Comparison of ENCODE assay signal across 22 mouse cellular contexts in the genomic region with DNA sequence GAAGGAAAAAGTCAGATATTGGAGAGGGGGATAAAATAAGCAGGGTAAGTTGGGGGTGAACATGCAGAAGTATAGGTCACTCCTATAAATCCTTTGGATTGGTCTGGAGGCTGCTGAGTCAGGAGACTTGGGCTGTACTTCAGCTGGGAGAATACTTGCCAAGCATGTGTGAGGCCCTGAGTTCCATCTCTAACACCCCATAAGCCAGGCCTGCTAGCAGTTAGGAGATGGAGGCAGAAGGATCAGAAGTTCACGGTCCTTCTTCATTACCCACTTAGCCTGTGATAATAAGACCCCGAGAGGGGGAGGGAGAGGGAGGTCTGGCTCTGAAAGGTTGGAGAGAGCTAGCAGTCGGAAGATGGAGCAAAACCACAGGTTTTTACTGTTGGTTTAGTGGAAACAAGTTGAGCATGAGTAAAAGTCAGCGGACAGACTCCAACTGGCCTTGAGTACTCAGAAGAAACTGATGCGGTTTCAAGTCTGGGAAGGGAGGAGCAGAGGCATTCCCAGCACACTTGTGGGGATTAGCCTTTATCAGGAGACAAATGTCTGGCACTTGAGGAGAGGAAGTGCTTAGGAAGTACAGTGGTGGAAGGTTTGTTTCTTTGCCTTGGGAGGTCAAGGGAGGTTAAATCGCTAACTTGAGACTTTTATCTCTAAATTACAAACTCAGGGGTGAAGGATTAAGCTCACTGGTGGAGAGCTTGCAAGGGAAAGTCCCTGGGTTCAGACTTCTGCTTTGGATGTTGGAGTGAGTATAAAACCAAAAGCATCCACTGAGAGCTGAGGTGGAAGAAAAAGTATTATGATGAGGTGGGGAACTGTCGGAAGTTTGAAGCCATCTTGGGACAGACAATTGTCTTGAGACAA. TPM values are rescaled to one million over a fixed set of nuclear protein-coding genes. Genes with fewer than 3 reads are reported as not detected.
DNase-seq lines count a peak whose midpoint lies in the region; ATAC-seq and TF ChIP-seq lines count a peak whose summit lies in the region.
"Had no signal": no experiment of that assay in that cellular context is flagged by ENCODE, and none has a peak within 500 bp of the region (broad histone marks: within the 10 kb centered on the region; RNA-seq: fewer than 3 reads in every experiment).

No protein-coding gene starts in this region.

- no peak for ATAC-seq in kidney, postnatal 0 days (replicated peaks; ENCODE audit: low FRiP score, low read depth)
- peak; percentile 38; the same call in 1 of the 2 replicates for ATAC-seq in megakaryocyte-erythroid progenitor cell, adult 5-6 weeks (replicated peaks; ENCODE audit: low FRiP score, low TSS enrichment, poor library complexity, severe bottlenecking)
- no peak for ATAC-seq in cerebellum, adult (ENCODE audit: insufficient number of reproducible peaks, low FRiP score, low TSS enrichment)
- ATAC-seq: CD4-positive, CD25-positive, alpha-beta regulatory T cell, adult 4 months; forebrain, embryonic 13.5 days; midbrain, embryonic 16.5 days had no signal

- H3K4me2 ChIP-seq in kidney, postnatal 0 days (ENCODE audit: low read length): no peak overlapping the region; the same call in 1 of the 2 replicates
- H3K4me2 ChIP-seq: embryonic facial prominence, embryonic 13.5 days; forebrain, embryonic 13.5 days; heart, embryonic 13.5 days; hindbrain, embryonic 15.5 days; neural tube, embryonic 12.5 days; stomach, embryonic 15.5 days had no signal

- TF ChIP-seq CTCF in kidney, postnatal 0 days (IDR thresholded peaks at IDR 0.05; ENCODE audit: low read depth): no peak

- H3K4me3 ChIP-seq in kidney, postnatal 0 days (replicated peaks; ENCODE audit: low read depth, low read length): no peak overlapping the region
- H3K4me3 ChIP-seq: embryonic facial prominence, embryonic 13.5 days; forebrain, embryonic 13.5 days; heart, embryonic 13.5 days; hindbrain, embryonic 15.5 days; liver, embryonic 15.5 days; neural tube, embryonic 12.5 days; stomach, embryonic 15.5 days had no signal

- H3K27me3 ChIP-seq in kidney, postnatal 0 days (ENCODE audit: insufficient read depth, low read length): no peaks in the 10 kb centered on the region
- H3K27me3 ChIP-seq: liver, embryonic 15.5 days; neural tube, embryonic 12.5 days; stomach, embryonic 15.5 days had no signal

- no peaks in the 10 kb centered on the region for H3K9me3 ChIP-seq in kidney, postnatal 0 days (replicated peaks; ENCODE audit: low read length)
- H3K9me3 ChIP-seq: embryonic facial prominence, embryonic 13.5 days; forebrain, embryonic 13.5 days; heart, embryonic 13.5 days; hindbrain, embryonic 15.5 days; liver, embryonic 15.5 days; neural tube, embryonic 12.5 days; stomach, embryonic 15.5 days had no signal

- H3K27ac ChIP-seq in kidney, postnatal 0 days: no peak overlapping the region
- H3K27ac ChIP-seq: embryonic facial prominence, embryonic 13.5 days; forebrain, embryonic 13.5 days; heart, embryonic 13.5 days; hindbrain, embryonic 15.5 days; neural tube, embryonic 12.5 days; stomach, embryonic 15.5 days had no signal

- no peaks in the 10 kb centered on the region for H3K36me3 ChIP-seq in kidney, postnatal 0 days (ENCODE audit: insufficient read depth, low read length)
- H3K36me3 ChIP-seq: embryonic facial prominence, embryonic 13.5 days; heart, embryonic 13.5 days; hindbrain, embryonic 15.5 days; liver, embryonic 15.5 days; neural tube, embryonic 12.5 days; stomach, embryonic 15.5 days had no signal

- DNase-seq in kidney, postnatal 0 days (ENCODE audit: low spot score): peak; percentile 16
- no peak for DNase-seq in kidney, postnatal 36 days
- peak; percentile 1 for DNase-seq in lung, postnatal 10 days
- no peak for DNase-seq in lung, adult 18-20 months
- peak; percentile 4 for DNase-seq in embryo, embryonic 10.5 days (ENCODE audit: low spot score)
- no peak for DNase-seq in thymus, postnatal 14 days
- DNase-seq: adrenal gland, adult 2 months; cerebellum, adult 8-10 months; kidney, adult 18-20 months had no signal

- 60% methylated on average over 7 of the region's 7 CpGs for WGBS in kidney, postnatal 0 days

- no peak overlapping the region for H3K9ac ChIP-seq in kidney, postnatal 0 days (ENCODE audit: low read depth, low read length)
- H3K9ac ChIP-seq: embryonic facial prominence, embryonic 13.5 days; forebrain, embryonic 13.5 days; heart, embryonic 13.5 days; hindbrain, embryonic 15.5 days; liver, embryonic 15.5 days; neural tube, embryonic 12.5 days; stomach, embryonic 15.5 days had no signal

- H3K4me1 ChIP-seq in kidney, postnatal 0 days (replicated peaks; ENCODE audit: insufficient read depth, low read length): no peaks in the 10 kb centered on the region
- H3K4me1 ChIP-seq: embryonic facial prominence, embryonic 13.5 days; forebrain, embryonic 13.5 days; hindbrain, embryonic 15.5 days; neural tube, embryonic 12.5 days; stomach, embryonic 15.5 days had no signal

RNA-seq across cellular contexts. Expression of a gene that starts 3.9 kb away (rescaled TPM):
- 504 and 550 TPM in 2 replicates for polyA plus RNA-seq in kidney, postnatal 0 days (2015; fragmentation: Nextera tagmentation; extraction: Ambion mirVana)
- not detected in 2 replicates for total RNA-seq in megakaryocyte-erythroid progenitor cell, adult 5-6 weeks (2014; fragmentation: Nextera tagmentation)
- total RNA-seq in megakaryocyte-erythroid progenitor cell, adult 5-6 weeks (2017): not detected in 2 replicates
- total RNA-seq: gastrocnemius, adult 18-20 months had no signal
- polyA plus RNA-seq: adrenal gland, adult 2 months; CD4-positive, CD25-positive, alpha-beta regulatory T cell, adult 4 months; small intestine, adult 2 months had no signal

RNA-seq across cellular contexts. Expression of a gene that starts 16.2 kb away (rescaled TPM):
- polyA plus RNA-seq in kidney, postnatal 0 days (2015; fragmentation: Nextera tagmentation; extraction: Ambion mirVana): 18.8 and 18.9 TPM in 2 replicates
- total RNA-seq in megakaryocyte-erythroid progenitor cell, adult 5-6 weeks (2014; fragmentation: Nextera tagmentation): 14.0 and 21.3 TPM in 2 replicates
- total RNA-seq in megakaryocyte-erythroid progenitor cell, adult 5-6 weeks (2017): 11.4 and 19.9 TPM in 2 replicates

RNA-seq across cellular contexts. Expression of a gene that starts 46.6 kb away (rescaled TPM):
- polyA plus RNA-seq in kidney, postnatal 0 days (2015; fragmentation: Nextera tagmentation; extraction: Ambion mirVana): 71.0 and 79.2 TPM in 2 replicates
- total RNA-seq in megakaryocyte-erythroid progenitor cell, adult 5-6 weeks (2014; fragmentation: Nextera tagmentation): not detected in 2 replicates
- total RNA-seq in megakaryocyte-erythroid progenitor cell, adult 5-6 weeks (2017): not detected in 2 replicates
- polyA plus RNA-seq: CD4-positive, CD25-positive, alpha-beta regulatory T cell, adult 4 months; neural tube, embryonic 12.5 days had no signal

Comparison
In these comparisons a context has a peak if more than half of its experiments do, and no peak if none do; other contexts are left out.
1. DNase-seq: peak in kidney, postnatal 0 days (single experiment), lung, postnatal 10 days (single experiment) and embryo, embryonic 10.5 days (single experiment); none in kidney, postnatal 36 days (0 of 2), lung, adult 18-20 months (0 of 2) and thymus, postnatal 14 days (single experiment).